Mouse (Mus musculus): ENCODE results near the gene Tpbg.

The Tpbg gene

GRCm38 (mm10) chr9:85842351-85843011 is at the start of gene Tpbg:
Gene Tpbg (plus strand): TSS chr9:85842380.
- TF ChIP-seq GATA4 (IDR thresholded peaks at IDR 0.05; ENCODE audit: insufficient replicate concordance, low read length), result no peak

DNA sequence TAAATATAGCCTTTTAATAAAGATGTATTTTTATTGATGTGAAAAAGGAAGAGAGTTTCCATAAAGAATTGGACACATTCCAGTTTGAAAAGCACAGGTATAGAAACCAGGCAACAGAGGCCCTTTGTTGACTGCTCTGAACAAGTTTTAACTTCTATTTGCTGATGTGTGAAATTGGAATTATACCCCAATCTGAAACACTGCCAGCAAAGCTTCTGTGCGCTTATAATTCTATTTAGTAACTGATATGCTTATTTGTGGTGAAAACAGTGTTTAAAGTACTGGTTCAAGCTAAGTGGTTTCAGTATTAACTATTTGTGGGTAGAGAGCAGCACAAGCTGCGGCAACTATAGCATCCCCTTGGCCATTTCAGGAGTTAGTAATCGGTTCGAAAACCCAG is 39.6 kb upstream of the Tpbg start:
- TF ChIP-seq GATA4 (IDR thresholded peaks at IDR 0.05; ENCODE audit: insufficient replicate concordance, low read length), result no peak

- no peak for TF ChIP-seq GATA4 (IDR thresholded peaks at IDR 0.05; ENCODE audit: insufficient replicate concordance, low read length)
Measured at GRCm38 (mm10) chr9:85806411-85806810, 35.8 kb upstream of the Tpbg start.

DNA sequence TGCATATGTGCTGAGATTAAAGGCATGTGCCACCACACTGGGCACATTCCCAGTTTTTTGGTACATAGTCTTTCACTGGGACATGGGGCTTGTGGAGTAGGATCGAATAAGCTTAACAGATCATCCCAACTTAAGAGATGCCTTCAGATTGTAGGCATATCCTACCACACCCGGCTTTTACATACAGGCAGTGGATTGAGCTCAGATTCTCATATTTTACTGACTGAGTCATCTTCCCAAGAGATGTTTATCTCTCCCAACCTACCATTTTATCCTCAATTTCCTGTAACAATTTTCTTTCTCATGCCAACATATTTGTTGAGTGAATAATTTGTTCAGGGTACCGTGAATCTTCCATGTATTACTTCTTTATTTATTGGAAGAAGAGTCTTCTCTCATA is 32.9 kb upstream of the Tpbg start:
- TF ChIP-seq GATA4 (IDR thresholded peaks at IDR 0.05; ENCODE audit: insufficient replicate concordance, low read length), result no peak

GRCm38 (mm10) chr9:85820829-85821228 is 21.4 kb upstream of the Tpbg start:
- no peak for TF ChIP-seq GATA4 (IDR thresholded peaks at IDR 0.05; ENCODE audit: insufficient replicate concordance, low read length)

DNA sequence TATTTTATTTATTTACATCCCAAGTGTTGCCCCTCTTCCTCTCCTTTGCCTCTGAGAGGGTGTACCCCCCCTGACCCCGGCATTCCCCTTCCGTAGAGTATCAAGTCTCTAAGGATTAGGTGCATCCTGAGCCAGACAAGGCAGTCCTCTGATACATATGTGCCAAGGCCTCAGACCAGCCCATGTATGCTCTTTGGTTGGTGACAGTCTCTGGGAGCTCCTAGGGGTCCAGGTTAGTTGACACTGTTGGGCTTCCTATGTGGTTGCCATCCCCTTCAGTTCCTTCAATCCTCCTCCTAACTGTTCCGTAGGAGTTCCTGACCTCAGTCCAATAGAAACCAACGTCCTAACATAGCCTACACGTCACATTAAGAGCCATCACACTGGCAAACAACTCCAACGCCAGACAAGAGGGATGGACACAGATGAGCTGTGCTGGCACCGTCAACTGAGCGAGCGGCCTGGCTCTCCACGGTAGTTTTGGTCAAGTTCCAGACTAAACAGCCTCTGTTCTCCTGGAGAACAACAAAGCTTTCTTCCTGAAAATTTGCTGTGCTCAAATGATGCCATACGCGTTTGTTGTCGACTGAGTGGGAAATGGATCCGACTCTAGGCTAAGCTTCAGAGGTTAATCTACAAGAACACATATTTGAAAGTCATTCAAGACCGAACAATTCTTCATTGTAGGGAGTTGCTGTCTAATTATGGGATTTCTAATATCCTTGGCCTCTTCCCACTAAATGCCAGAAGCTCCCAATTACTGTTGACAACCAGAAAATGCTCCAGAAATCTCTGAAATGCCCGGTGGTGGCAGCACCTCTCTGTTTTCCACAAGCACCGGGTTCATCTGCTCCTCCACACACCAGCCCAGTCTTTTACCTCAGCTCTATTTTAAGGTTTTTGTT is 6.4 kb upstream of the Tpbg start:
- no peak for TF ChIP-seq GATA4 (IDR thresholded peaks at IDR 0.05; ENCODE audit: insufficient replicate concordance, low read length)

DNA sequence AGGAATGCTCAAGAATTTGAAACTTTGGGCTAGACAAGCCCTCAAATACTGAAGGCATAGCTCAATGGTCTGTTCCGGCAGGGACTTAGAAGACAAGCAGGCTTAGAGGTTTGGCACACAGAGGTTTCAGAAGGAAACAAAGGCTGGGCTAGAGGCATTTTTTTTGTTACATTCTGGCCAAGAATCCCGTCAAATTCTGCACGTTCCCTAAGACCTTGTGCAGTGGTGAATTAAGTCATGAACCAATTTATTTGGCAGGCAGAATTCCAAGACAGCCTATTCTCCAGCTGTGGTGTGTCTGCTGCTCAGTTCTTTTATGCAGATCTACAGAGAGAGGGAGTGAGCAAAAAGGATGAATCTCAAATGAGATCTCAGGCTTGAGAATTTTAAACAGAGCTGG is 2.6 kb upstream of the Tpbg start:
- no peak for TF ChIP-seq GATA4 (IDR thresholded peaks at IDR 0.05; ENCODE audit: insufficient replicate concordance, low read length)

DNA sequence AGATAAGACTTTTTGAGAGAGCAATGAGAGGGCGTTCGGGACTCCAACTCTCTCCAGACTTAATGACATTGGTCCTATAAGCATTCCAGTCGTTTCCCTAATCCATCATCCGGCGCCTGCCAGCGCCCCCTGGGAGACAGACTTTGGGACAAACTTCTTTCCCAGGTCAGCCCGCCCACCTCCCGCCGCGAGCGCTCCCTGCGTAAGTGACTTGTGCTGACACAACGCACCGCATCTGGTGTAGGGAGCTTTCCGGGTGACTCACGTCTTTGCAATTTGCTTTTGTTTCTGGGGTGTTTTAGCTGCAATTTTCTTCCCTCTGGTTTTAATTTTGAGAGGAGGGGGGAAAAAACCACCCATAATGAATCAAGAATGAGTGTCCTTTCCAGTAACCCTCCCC is 289 bp upstream of the Tpbg start:
- no peak for TF ChIP-seq GATA4 (IDR thresholded peaks at IDR 0.05; ENCODE audit: insufficient replicate concordance, low read length)

DNA sequence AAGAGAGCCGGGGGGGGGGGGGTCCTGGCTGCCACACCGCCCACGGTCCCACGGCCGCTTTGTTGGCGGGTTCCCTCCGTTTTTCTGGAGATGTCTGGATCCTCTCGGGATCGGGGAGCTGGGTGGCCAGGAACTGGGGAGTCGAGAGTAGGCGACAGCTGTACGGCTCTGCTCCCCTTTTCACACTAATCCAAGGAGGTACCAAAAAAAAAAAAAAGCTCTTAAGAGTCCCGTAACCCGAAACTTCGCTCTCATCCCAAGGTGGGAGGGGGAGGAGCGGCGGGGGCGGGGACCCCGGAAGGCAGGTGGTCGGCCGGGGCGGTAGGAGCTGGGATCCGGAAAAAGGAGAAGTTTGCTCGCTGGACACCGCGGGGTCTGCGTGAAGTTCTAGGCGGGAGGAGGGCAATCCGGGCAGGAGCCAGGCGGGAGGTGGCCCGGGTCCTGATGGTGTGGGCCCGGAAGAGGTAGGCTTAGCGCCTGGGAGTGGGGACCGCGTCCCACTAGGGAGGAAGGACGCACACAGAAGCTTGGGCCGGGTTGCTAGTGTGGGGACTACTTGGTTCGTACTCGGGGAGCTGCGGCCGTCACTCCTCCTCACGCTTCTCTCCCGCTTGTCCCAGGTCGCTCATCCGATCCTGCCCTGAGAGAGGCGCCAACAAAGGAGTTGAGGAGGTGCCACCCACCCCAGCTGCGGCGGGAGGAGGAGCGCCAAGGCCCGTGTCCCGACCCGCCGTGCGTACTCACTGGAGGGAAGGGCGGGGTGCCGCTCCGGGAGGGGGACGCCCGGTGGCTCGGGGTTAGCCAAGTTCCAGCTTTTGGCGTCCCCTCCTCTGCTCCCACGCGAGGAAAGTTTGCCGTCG is 1.1 kb downstream of the Tpbg start:
- no peak for TF ChIP-seq GATA4 (IDR thresholded peaks at IDR 0.05; ENCODE audit: insufficient replicate concordance, low read length)

- TF ChIP-seq GATA4 (IDR thresholded peaks at IDR 0.05; ENCODE audit: insufficient replicate concordance, low read length), result no peak
Measured at GRCm38 (mm10) chr9:85843891-85844646, 1.9 kb downstream of the Tpbg start.

- TF ChIP-seq GATA4 (IDR thresholded peaks at IDR 0.05; ENCODE audit: insufficient replicate concordance, low read length), result no peak
Measured at GRCm38 (mm10) chr9:85844647-85844983, 2.4 kb downstream of the Tpbg start.

DNA sequence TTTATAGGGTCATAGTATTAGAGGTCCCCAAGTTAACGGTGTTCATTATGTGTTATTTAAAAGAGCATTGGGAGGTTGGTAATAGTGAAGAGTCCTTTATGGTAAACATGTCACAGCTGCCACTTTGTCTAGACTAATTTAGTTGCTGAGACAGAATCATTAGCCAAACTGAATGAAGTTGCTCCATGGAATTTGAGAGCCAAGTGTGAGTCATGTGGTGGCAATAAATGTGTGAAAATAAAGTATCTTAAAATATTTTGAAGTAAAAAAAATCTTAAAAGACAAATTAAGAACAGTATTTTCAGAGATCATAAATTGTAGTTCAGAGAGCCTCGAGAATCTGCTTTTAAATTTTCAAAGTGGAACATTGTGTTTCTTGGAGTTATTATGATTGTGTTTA is 4.0 kb downstream of the Tpbg start:
- no peak for TF ChIP-seq GATA4 (IDR thresholded peaks at IDR 0.05; ENCODE audit: insufficient replicate concordance, low read length)

DNA sequence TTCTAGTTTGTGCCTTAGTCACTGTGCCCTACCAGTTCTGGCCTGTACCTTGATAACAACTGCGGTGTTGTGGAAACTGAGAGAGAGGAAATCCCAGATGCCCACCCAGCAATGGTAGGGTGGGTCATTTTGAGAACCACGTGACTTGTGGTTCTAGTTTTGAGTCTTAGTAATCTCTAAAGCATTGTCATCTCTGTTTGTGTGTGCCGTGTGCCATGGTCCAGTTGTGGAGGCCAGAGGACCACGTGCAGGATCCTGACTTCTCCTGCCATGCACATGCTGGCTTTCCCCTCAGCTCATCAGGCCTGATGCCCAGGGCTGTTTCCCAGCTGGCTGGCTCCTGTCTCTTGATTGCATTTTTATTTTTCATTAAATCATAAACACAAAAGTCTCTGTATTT is 12.6 kb downstream of the Tpbg start:
- TF ChIP-seq GATA4 (IDR thresholded peaks at IDR 0.05; ENCODE audit: insufficient replicate concordance, low read length), result no peak

- TF ChIP-seq GATA4 (IDR thresholded peaks at IDR 0.05; ENCODE audit: insufficient replicate concordance, low read length), result no peak
Measured at GRCm38 (mm10) chr9:85856511-85856910, 14.3 kb downstream of the Tpbg start.

DNA sequence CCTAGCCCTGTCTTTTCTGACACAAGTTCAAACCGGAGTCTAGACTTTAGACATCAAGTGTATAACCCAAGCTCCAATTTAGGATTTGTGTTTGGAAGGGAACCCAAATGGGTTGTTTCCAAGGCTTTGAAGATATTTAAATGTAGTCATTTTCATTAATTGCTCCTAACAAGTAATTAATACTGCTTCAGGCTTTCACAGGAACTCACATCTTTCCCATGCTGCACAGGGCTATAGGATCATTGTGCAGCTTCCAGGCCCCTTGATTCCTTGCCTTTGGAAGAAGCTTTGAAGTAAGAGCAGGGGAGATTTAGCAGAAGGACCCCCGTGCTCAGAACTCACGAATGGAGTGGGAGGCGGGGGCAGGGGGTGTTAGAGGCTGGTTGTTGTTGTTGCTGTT is 18.9 kb downstream of the Tpbg start:
- TF ChIP-seq GATA4 (IDR thresholded peaks at IDR 0.05; ENCODE audit: insufficient replicate concordance, low read length), result no peak

Measured in liver, adult (tissue).